Mouse (Mus musculus): ENCODE measurements around the gene Slc44a1. TPM values are rescaled to one million over a fixed set of nuclear protein-coding genes. Genes with fewer than 3 reads are reported as not detected.
A peak's percentile ranks its signal among the peaks of the same experiment; 100 is the strongest.

Slc44a1 gene
- polyA plus RNA-seq, 1 experiment: 16.6 TPM

- no peak for TF ChIP-seq GATA1 (IDR thresholded peaks at IDR 0.05; ENCODE audit: low read length)
These were observed 7.6 kb downstream of the Slc44a1 start for GRCm38 (mm10) chr4:53447773-53448172.

- TF ChIP-seq GATA1 (IDR thresholded peaks at IDR 0.05; ENCODE audit: low read length): no peak
These were observed 10.5 kb downstream of the Slc44a1 start for GRCm38 (mm10) chr4:53450736-53451135.

- no peak for TF ChIP-seq GATA1 (IDR thresholded peaks at IDR 0.05; ENCODE audit: low read length)
These were observed 11.7 kb downstream of the Slc44a1 start for GRCm38 (mm10) chr4:53451887-53452286.

GRCm38 (mm10) chr4:53452457-53452856 lies 12.2 kb downstream of the Slc44a1 start:
- TF ChIP-seq GATA1 (IDR thresholded peaks at IDR 0.05; ENCODE audit: low read length): no peak

GRCm38 (mm10) chr4:53452976-53453889 lies 13.0 kb downstream of the Slc44a1 start:
- TF ChIP-seq GATA1 (IDR thresholded peaks at IDR 0.05; ENCODE audit: low read length): no peak

- no peak for TF ChIP-seq GATA1 (IDR thresholded peaks at IDR 0.05; ENCODE audit: low read length)
These were observed 15.7 kb downstream of the Slc44a1 start for GRCm38 (mm10) chr4:53455885-53456284.

- TF ChIP-seq GATA1 (IDR thresholded peaks at IDR 0.05; ENCODE audit: low read length): peak; percentile 48
These were observed 16.4 kb downstream of the Slc44a1 start for GRCm38 (mm10) chr4:53456570-53456969.

GRCm38 (mm10) chr4:53458503-53458902 lies 18.3 kb downstream of the Slc44a1 start:
- no peak for TF ChIP-seq GATA1 (IDR thresholded peaks at IDR 0.05; ENCODE audit: low read length)

- peak; percentile 10 for TF ChIP-seq GATA1 (IDR thresholded peaks at IDR 0.05; ENCODE audit: low read length)
These were observed 19.5 kb downstream of the Slc44a1 start for GRCm38 (mm10) chr4:53459697-53460096.

GRCm38 (mm10) chr4:53461026-53461425 lies 20.8 kb downstream of the Slc44a1 start:
- no peak for TF ChIP-seq GATA1 (IDR thresholded peaks at IDR 0.05; ENCODE audit: low read length)

- TF ChIP-seq GATA1 (IDR thresholded peaks at IDR 0.05; ENCODE audit: low read length): no peak
These were observed 21.9 kb downstream of the Slc44a1 start for GRCm38 (mm10) chr4:53462069-53462468.

- no peak for TF ChIP-seq GATA1 (IDR thresholded peaks at IDR 0.05; ENCODE audit: low read length)
These were observed 22.5 kb downstream of the Slc44a1 start for GRCm38 (mm10) chr4:53462505-53463251.

- no peak for TF ChIP-seq GATA1 (IDR thresholded peaks at IDR 0.05; ENCODE audit: low read length)
These were observed 25.7 kb downstream of the Slc44a1 start for GRCm38 (mm10) chr4:53465887-53466286.

GRCm38 (mm10) chr4:53469007-53469406 lies 28.8 kb downstream of the Slc44a1 start:
- TF ChIP-seq GATA1 (IDR thresholded peaks at IDR 0.05; ENCODE audit: low read length): no peak

GRCm38 (mm10) chr4:53474109-53474508 lies 33.9 kb downstream of the Slc44a1 start:
- TF ChIP-seq GATA1 (IDR thresholded peaks at IDR 0.05; ENCODE audit: low read length): no peak

- TF ChIP-seq GATA1 (IDR thresholded peaks at IDR 0.05; ENCODE audit: low read length): no peak
These were observed 35.2 kb downstream of the Slc44a1 start for GRCm38 (mm10) chr4:53475230-53475952.
